Mouse (Mus musculus) liver, adult 2 months (tissue): Measurements from ENCODE around the gene Hal.

ENCODE experiments used
- CTCF ChIP-seq: fragments of 200-500 bp; IDR thresholded peaks from 2 replicates; pipeline ENCODE4 v1.5.1; 2011; ENCODE audit warnings: low read depth, low read length, control low read depth
- POLR2A ChIP-seq: fragments of 200-500 bp; IDR thresholded peaks from 2 replicates; pipeline ENCODE4 v1.6.1; 2011; ENCODE audit warnings: low read length, control low read depth; ENCODE audit not compliant: insufficient read depth; ENCODE audit errors: extremely low read depth

- TF ChIP-seq POLR2A (no peak), CTCF (no peak)
Observed at GRCm38 (mm10) chr10:93467791-93468190, 20.8 kb upstream of the Hal start.
